8 mouse cellular contexts compared by ENCODE assay signal in the genomic region with DNA sequence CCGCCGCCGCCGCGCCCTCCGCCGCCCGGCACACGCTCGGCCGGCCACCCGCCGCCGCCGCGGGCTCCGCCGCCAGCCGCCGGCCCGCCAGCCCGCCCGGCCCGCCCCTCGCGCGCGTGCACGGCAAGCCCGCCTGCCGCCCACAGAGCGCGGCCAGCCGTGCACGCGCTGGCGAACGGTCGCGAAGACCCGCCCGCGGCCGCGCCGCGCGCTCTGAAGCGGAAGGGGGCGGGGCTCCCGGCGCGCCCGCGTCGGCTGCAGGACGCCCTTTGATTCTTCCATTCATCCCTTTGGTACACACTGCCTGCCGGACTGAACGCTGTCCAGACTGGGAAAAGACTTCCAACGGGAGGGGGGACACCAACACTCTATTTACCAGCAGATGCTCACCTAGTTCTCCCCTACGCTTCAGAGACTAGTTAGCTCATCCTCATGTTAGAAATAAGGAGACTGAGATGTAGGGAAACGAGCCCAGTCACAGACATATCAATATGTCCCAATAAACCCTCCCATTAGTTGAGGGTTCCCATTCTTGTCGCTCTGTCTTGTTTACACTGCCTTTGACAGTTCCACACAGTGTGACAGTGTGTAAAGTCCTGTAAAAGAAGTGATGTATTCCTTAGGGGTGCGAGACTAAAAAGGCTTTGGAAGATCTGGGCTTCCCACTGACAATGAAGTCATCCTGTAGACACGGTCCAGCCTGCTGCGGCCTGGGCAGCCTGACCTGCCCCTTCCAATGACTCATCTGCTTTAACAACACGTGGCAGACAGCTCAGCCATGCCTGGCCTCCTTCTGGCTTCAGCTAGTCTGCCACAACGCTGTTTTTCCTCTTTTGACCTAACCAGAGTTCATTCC. TPM values are rescaled to one million over a fixed set of nuclear protein-coding genes. Genes with fewer than 3 reads are reported as not detected.
A peak's percentile ranks its signal among the peaks of the same experiment; 100 is the strongest.
DNase-seq lines count a peak whose midpoint lies in the region; ATAC-seq lines count a peak whose summit lies in the region.

Gene Mast2, minus strand, starts transcription at position 58 of the 856 bp plus-strand sequence.

- ATAC-seq in hindbrain, embryonic 13.5 days (ENCODE audit: low FRiP score): peak; percentile 88

- peak within 1 kb of the TSS; percentile 98 for H3K27ac ChIP-seq in hindbrain, embryonic 13.5 days

- peak within 1 kb of the TSS; percentile 64 for H3K4me2 ChIP-seq in hindbrain, embryonic 13.5 days

- H3K4me1 ChIP-seq in hindbrain, embryonic 13.5 days (replicated peaks): peaks cover 18% of the 10 kb centered on the region

- H3K36me3 ChIP-seq in hindbrain, embryonic 13.5 days: no peaks in the 10 kb centered on the region

- H3K27me3 ChIP-seq in hindbrain, embryonic 13.5 days: no peaks in the 10 kb centered on the region

- peak within 1 kb of the TSS; percentile 90 for H3K4me3 ChIP-seq in hindbrain, embryonic 13.5 days

- H3K9ac ChIP-seq in hindbrain, embryonic 13.5 days: peak within 1 kb of the TSS; percentile 93

- 3% methylated on average over 23 of the region's 68 CpGs for WGBS in hindbrain, embryonic 13.5 days

- peak; percentile 97 for DNase-seq in NIH3T3 (ENCODE audit: low read depth)
- DNase-seq in cerebellum, postnatal 10 days: peak; percentile 93 to 95
- DNase-seq in frontal cortex, postnatal 14 days (ENCODE audit: low spot score in 2 of 2): peak; percentile 33 to 53
- DNase-seq in layer of hippocampus, postnatal 25 days (ENCODE audit: extremely low spot score in 1 of 2, low spot score in 1 of 2): peak; percentile 63 to 64
- DNase-seq in lung, postnatal 25 days (ENCODE audit: low spot score): peak; percentile 76
- DNase-seq in retina, embryonic 14.5 days (ENCODE audit: low spot score): peak; percentile 92
- DNase-seq in thymus, postnatal 4 days: peak; percentile 88

- H3K9me3 ChIP-seq in hindbrain, embryonic 13.5 days: 0 out of 2 replicates have a peak, but pooled peaks cover 2% of the 10 kb centered on the region

RNA-seq across cellular contexts. Expression of gene Mast2, which starts in this region (rescaled TPM):
- polyA plus RNA-seq in hindbrain, embryonic 13.5 days (2015; fragmentation: Nextera tagmentation; extraction: Ambion mirVana): 35.3 and 39.4 TPM in 2 replicates
- total RNA-seq in layer of hippocampus, postnatal 25 days (2021): 100 to 1,000 TPM in 1 of 2 experiments, 10 to 100 TPM in 1; 86.7 to 100 TPM

Comparison
In these comparisons a context has a peak if more than half of its experiments do, and no peak if none do; other contexts are left out.
1. Peak in every context shown above with its lines: DNase-seq, ATAC-seq, H3K4me3 ChIP-seq and H3K27ac ChIP-seq.
2. DNase-seq: peak in every context shown above with its lines; median percentile 97 in NIH3T3; 94 in cerebellum, postnatal 10 days; 92 in retina, embryonic 14.5 days; 88 in thymus, postnatal 4 days; 76 in lung, postnatal 25 days; 64 in layer of hippocampus, postnatal 25 days; 43 in frontal cortex, postnatal 14 days.